Mouse (Mus musculus) midbrain, embryonic 11.5 days (tissue): ENCODE measurements around the gene Uck2. TPM values are rescaled to one million over a fixed set of nuclear protein-coding genes. Genes with fewer than 3 reads are reported as not detected.

Experiments used
- microRNA-seq: library from miRNA; unstranded; fragments of <30 nt; microRNA quantifications from one replicate; pipeline ENCODE4, GENCODE M21; 2017
- polyA plus RNA-seq: library from polyadenylated mRNA; unstranded; fragments of >200 nt; fragmentation: Nextera tagmentation; extraction: Ambion mirVana; gene quantifications from 2 replicates; pipeline ENCODE4 v1.2.1, GENCODE M21; 2014

Gene Uck2
- polyA plus RNA-seq, 1 experiment from 2014 or later: 113 TPM

Small RNAs within 50 kb of the gene (microRNA-seq; reads per million reads assigned to microRNA genes)
- not detected for gene Mir6347

Other genes starting within 250 kb of the Uck2 start
- gene Tmco1, start 23.1 kb upstream of the Uck2 start, polyA plus RNA-seq: 94.2 and 105 TPM in 2 replicates
- 33.4 and 36.5 TPM in 2 replicates for gene Aldh9a1, start 64.7 kb upstream of the Uck2 start, polyA plus RNA-seq
- gene Mgst3, start 108.5 kb upstream of the Uck2 start, polyA plus RNA-seq: 58.9 and 60.8 TPM in 2 replicates
- not detected in 2 replicates for gene Lrrc52, start 181.5 kb upstream of the Uck2 start, polyA plus RNA-seq